Mouse (Mus musculus) embryonic stem cell, embryonic (primary cell): ENCODE results near the gene Brox.
"Not testable (repeated sequence)": the region's sequence is repeated elsewhere in the genome, so short reads cannot be mapped to it uniquely, and the experiment has no call there.

ENCODE experiments used
- CTCF ChIA-PET, 4 experiments: fragments of 300-600 bp in 2 of 4; fragments of 350-600 bp in 2 of 4; sonication (Branson Sonifier 250); formaldehyde crosslinking; loops; one replicate each; lab custom pipeline; 2022; ENCODE audit warnings: inconsistent platforms in 2 of 4; lab: Charles Lee
- POLR2A ChIA-PET, 4 experiments: fragments of 300-600 bp in 2 of 4; fragments of 350-600 bp in 2 of 4; sonication (Branson Sonifier 250); formaldehyde crosslinking; loops; one replicate each; lab custom pipeline; 2022; ENCODE audit warnings: antibody characterized with exemption in 4 of 4, inconsistent platforms in 1 of 4; lab: Charles Lee

Brox gene

GRCm38 (mm10) chr1:183296877-183297383 lies at the start of gene Brox:
Gene Brox, minus strand, starts transcription at chr1:183297269.
- POLR2A ChIA-PET = interaction anchor here (0.6 to 2.4 kb wide), 58 partner anchors 8 to 955 kb away, joined by 3 to 13 read pairs (median 4); partner anchors contain the start of genes 1700056E22Rik (in 1 of the 4), Disp1 (in 1 of the 4), Fbxo28 (in 1 of the 4) and Taf1a (in 1 of the 4)

DNA sequence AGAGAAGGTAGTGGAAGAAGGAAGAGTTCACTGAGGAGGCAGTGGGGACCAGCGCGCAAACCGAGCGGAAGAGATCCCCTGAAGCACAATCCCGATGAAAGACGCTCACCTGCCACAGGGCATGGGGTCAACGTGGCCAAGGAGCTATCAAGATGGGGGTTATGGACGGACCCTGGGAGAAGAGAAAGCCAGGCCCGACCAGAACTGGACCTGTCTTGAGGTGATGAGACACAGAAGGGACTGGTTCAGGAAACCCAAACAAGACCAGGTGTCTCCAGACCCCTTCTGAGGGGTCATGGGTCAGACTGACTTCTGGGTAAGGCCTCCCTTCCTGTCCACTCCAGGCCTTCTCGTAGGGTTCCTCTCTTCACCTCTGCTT lies 48.7 kb upstream of the Brox start:
- ChIA-PET CTCF (interaction anchor here in 1 of 4 experiments (0.6 kb wide), 1 partner anchor 83 kb away, joined by 3 read pairs; no protein-coding TSS in a partner anchor), POLR2A (interaction anchor here in 1 of 4 experiments (0.9 to 2.1 kb wide), 3 partner anchors 14 to 49 kb away, joined by 3 to 6 read pairs (median 3); partner anchors contain the start of genes Aida, Brox and Taf1a)

More at GRCm38 (mm10) chr1:183296877-183297383, at the start of gene Brox:
- CTCF ChIA-PET = interaction anchor here in 3 of 4 experiments (0.6 to 1.3 kb wide), 6 partner anchors 12 to 259 kb away, joined by 3 to 4 read pairs (median 4); no protein-coding TSS in a partner anchor

DNA sequence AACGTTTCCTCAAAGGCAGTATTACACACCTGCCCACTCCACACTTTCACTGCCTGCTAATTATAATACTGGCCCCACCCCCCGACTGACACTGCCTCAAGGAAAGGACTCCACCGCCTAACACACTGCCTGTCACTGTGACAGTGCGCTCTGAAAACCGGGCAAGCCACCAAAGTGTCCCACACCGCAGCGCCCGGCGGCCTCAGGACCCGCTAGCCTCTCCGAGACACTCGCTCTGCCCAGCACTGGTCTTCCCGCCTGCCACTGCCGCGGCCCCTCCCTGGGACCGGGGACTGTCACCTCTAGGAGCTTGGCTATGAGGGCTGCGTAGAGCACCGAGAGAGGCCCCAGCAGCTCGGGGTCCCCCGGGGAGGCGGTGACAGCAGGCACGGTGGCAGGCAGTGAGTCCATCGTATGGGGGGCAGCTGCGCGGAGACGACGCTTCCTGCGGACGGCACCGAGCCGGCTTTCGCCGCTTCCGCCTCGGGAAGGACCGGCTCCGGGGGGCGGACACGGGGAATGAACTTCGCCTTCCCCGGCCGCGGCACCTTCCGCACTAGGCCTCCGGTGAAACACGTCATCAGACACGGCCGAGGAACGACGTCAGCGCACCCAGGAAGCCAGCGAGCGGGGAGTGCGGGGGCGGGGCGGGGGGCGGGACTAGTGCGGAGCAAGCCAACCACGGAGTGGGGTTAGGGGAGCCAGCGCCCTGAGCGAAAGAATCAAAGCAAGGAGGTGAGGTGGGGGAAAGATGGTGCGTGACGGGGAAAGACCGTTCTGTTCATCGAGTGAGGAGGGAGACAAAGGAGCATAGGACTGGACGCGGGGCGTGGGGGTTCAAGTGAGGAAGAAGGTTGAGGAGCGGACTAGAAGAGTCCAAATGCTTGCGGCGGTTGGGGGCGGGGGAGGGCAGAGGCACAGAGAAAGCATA lies 48.1 kb upstream of the Brox start:
- POLR2A ChIA-PET = interaction anchor here in 2 of 4 experiments (0.6 to 2.1 kb wide), 11 partner anchors 8 to 250 kb away, joined by 3 to 10 read pairs (median 4); partner anchors contain the start of genes Aida (in 2 of the 2), Brox (in 2 of the 2) and Taf1a (in 1 of the 2)
- CTCF ChIA-PET = interaction anchor here in 2 of 4 experiments (0.6 to 0.9 kb wide), 2 partner anchors 29 to 83 kb away, joined by 3 read pairs; no protein-coding TSS in a partner anchor

GRCm38 (mm10) chr1:183342902-183343301 lies 45.8 kb upstream of the Brox start:
- POLR2A ChIA-PET, CTCF ChIA-PET: not testable (repeated sequence)

- CTCF ChIA-PET = interaction anchor here in 1 of 4 experiments (1.7 kb wide), 1 partner anchor 11 kb away, joined by 6 read pairs; no protein-coding TSS in a partner anchor
- POLR2A ChIA-PET = interaction anchor here in 2 of 4 experiments (1.2 to 2.9 kb wide), 3 partner anchors 13 to 30 kb away, joined by 3 to 8 read pairs (median 3); partner anchors contain the start of genes Aida (in 1 of the 2) and Brox (in 1 of the 2)
Observed at GRCm38 (mm10) chr1:183327171-183327570, 30.1 kb upstream of the Brox start.

- ChIA-PET CTCF (interaction anchor here (0.6 to 1.8 kb wide), 9 partner anchors 8 to 1409 kb away, joined by 3 to 6 read pairs (median 4); no protein-coding TSS in a partner anchor), POLR2A (interaction anchor here in 3 of 4 experiments (0.6 to 1.7 kb wide), 7 partner anchors 9 to 52 kb away, joined by 3 to 5 read pairs (median 4); partner anchors contain the start of genes Brox (in 2 of the 3) and Aida (in 1 of the 3))
Observed at GRCm38 (mm10) chr1:183324433-183324832, 27.4 kb upstream of the Brox start.

- ChIA-PET POLR2A (interaction anchor here in 3 of 4 experiments (0.6 to 1.7 kb wide), 6 partner anchors 8 to 27 kb away, joined by 4 to 5 read pairs (median 4); partner anchors contain the start of genes Aida (in 2 of the 3) and Brox (in 2 of the 3)), CTCF (interaction anchor here in 2 of 4 experiments (1.0 to 1.2 kb wide), 2 partner anchors 8 kb away, joined by 4 read pairs; no protein-coding TSS in a partner anchor)
Observed at GRCm38 (mm10) chr1:183323923-183324322, 26.9 kb upstream of the Brox start.

DNA sequence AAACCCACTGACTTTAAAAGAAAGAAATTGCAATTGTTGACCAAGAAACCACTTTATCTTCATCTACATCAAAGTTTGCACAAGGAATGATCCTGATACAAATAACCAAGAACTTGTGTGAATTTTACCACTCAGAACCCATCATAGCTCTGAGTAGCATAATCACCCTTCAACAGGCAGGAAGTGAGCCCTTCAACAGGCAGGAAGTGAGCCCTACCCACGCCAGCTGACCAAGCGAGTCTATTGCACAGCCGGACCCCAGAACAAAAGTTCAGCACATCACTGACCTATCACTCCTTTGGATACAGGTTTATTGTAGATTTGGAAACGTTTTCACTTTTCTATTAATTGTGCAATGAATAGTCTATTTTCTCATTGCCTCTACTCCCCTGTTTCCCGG lies 25.4 kb upstream of the Brox start:
- POLR2A ChIA-PET, CTCF ChIA-PET: not testable (repeated sequence)

DNA sequence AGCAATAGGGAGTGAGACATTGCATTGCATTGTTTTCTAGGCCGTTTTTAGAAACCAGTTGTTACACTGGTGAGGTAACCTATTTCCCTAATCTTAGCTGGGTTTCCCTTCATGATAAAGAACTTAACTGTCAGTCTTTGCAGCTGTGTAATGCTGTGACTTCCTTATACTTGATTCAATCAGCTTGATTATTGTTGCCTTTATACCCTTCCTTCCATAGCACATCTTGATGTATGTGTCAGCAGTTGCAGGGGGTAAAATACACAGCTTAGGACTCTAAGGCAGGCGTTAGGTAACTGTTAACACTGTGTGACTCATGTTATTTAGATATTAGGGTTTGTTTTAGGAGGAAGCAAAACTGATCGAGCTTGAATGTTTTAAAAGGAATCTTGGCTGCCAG lies 23.6 kb upstream of the Brox start:
- POLR2A ChIA-PET = interaction anchor here in 1 of 4 experiments (0.7 to 0.9 kb wide), 2 partner anchors 15 to 800 kb away, joined by 3 to 5 read pairs; no protein-coding TSS in a partner anchor
- CTCF ChIA-PET = interaction anchor here in 1 of 4 experiments (0.7 kb wide), 1 partner anchor 24 kb away, joined by 4 read pairs; the partner anchor contains the start of gene Brox

DNA sequence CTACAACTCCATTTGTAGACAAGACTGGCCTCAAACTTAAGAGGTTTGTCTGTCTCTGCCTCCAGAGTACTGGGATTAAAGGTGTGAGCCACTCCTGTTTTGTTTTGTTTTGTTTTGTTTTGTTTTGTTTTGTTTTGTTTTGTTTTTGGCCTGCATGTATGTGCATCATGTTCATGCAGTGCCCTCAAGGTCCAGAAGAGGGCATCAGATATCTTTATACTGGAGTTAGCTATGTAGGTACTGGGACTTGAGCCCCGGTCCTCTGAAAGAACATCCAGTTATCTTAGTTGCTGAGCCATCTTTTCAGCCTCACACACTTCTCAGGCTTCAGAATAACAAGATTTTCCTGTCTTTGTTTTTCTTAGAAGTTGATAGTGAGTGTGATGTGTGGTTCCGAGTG lies 18.7 kb upstream of the Brox start:
- POLR2A ChIA-PET = interaction anchor here in 3 of 4 experiments (0.6 to 2.7 kb wide), 4 partner anchors 9 to 47 kb away, joined by 5 to 10 read pairs (median 7); partner anchors contain the start of gene Brox (in 2 of the 3)
- CTCF ChIA-PET = interaction anchor here in 3 of 4 experiments (0.6 to 1.7 kb wide), 17 partner anchors 9 to 764 kb away, joined by 3 to 6 read pairs (median 4); no protein-coding TSS in a partner anchor

- ChIA-PET POLR2A (interaction anchor here in 2 of 4 experiments (0.6 to 2.1 kb wide), 4 partner anchors 12 to 23 kb away, joined by 3 to 6 read pairs (median 4); partner anchors contain the start of genes Aida (in 1 of the 2) and Brox (in 1 of the 2)), CTCF (interaction anchor here (0.5 to 1.0 kb wide), 7 partner anchors 12 to 479 kb away, joined by 3 to 9 read pairs (median 5); no protein-coding TSS in a partner anchor)
Observed at GRCm38 (mm10) chr1:183312076-183312475, 15.0 kb upstream of the Brox start.

- CTCF ChIA-PET = interaction anchor here in 2 of 4 experiments (0.6 to 2.0 kb wide), 2 partner anchors 12 to 1185 kb away, joined by 3 to 4 read pairs; partner anchors contain the start of gene Brox (in 1 of the 2)
- POLR2A ChIA-PET = interaction anchor here in 2 of 4 experiments (1.1 to 1.7 kb wide), 2 partner anchors 12 to 13 kb away, joined by 3 to 6 read pairs; partner anchors contain the start of genes Brox (in 2 of the 2) and Aida (in 1 of the 2)
Observed at GRCm38 (mm10) chr1:183309601-183310000, 12.5 kb upstream of the Brox start.

DNA sequence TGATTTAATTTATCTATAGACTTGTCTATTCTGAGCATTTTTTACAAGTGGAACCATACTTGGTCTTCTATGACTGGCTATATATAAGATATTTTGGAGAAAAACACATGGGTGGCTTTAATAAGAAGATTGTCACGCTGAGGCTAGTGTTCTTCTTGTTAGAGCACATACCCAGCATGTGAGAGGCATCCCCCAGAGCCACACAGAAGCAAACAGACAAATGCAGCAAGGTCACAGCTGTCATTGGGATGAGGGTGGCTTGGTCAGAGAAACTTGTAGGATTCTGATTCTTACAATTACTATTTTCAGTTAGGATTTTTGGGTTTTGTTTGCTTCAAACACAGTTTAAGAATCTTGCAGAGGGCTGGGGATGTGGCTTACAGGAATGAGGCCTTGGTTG lies 11.4 kb upstream of the Brox start:
- ChIA-PET CTCF (interaction anchor here in 1 of 4 experiments (2.0 kb wide), 1 partner anchor 11 kb away, joined by 4 read pairs; the partner anchor contains the start of gene Brox), POLR2A (interaction anchor here in 1 of 4 experiments (1.0 kb wide), 1 partner anchor 26 kb away, joined by 3 read pairs; no protein-coding TSS in a partner anchor)

- CTCF ChIA-PET = no interaction called here
- POLR2A ChIA-PET = interaction anchor here in 2 of 4 experiments (1.0 to 3.1 kb wide), 3 partner anchors 10 to 26 kb away, joined by 3 to 12 read pairs (median 4); partner anchors contain the start of genes Brox (in 2 of the 2) and Aida (in 1 of the 2)
Observed at GRCm38 (mm10) chr1:183307555-183307954, 10.5 kb upstream of the Brox start.

- CTCF ChIA-PET = no interaction called here
- POLR2A ChIA-PET = interaction anchor here in 3 of 4 experiments (0.5 to 1.6 kb wide), 5 partner anchors 10 to 1955 kb away, joined by 3 to 5 read pairs (median 3); no protein-coding TSS in a partner anchor
Observed at GRCm38 (mm10) chr1:183299161-183299560, 2.1 kb upstream of the Brox start.

DNA sequence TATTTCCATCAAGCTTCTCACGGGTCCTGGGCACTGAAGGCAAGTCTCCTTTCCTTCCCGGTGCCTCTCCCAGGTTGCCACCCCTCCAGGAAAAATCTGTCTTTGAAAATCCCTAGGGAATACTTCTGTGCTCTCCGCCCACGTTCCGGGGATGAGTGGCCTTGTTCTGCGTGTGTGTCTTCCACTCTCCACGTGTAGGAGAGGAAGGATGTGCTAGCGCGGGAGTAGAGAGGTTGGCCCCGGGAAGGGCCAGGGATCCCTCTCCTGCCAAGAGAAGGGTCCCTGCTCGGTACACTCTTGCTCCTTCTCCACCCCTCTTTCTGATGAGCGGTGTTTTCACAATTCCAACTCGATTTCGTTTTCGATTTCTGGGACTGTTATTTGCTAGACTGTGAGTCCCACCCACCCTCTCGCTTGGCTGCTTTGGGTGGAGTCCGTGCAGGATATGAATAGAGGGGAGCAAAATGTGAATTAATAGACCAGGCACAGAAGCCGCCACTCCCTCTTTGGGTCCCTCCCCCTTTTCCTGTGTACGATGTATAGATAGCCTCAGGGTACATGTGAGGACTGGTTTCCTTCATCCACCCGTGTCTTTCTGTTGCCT lies 919 bp upstream of the Brox start:
- POLR2A ChIA-PET = interaction anchor here in 3 of 4 experiments (0.6 to 2.4 kb wide), 39 partner anchors 8 to 1153 kb away, joined by 3 to 13 read pairs (median 4); partner anchors contain the start of genes 1700056E22Rik (in 1 of the 3), Taf1a (in 1 of the 3) and Trp53bp2 (in 1 of the 3)
- CTCF ChIA-PET = interaction anchor here in 3 of 4 experiments (0.9 to 1.3 kb wide), 4 partner anchors 11 to 260 kb away, joined by 3 to 4 read pairs (median 4); no protein-coding TSS in a partner anchor
